Mouse (Mus musculus) C2C12 (cell line): ENCODE measurements around the gene Spg20.

ENCODE experiments used
- CEBPB ChIP-seq: IDR thresholded peaks from one replicate; pipeline ENCODE4 v1.6.1; 2011; ENCODE audit warnings: low read depth, mild to moderate bottlenecking, control low read depth, moderate library complexity
- CTCF ChIP-seq: IDR thresholded peaks from one replicate; pipeline ENCODE4 v1.5.1; 2011; ENCODE audit not compliant: control insufficient read depth, insufficient read depth, insufficient read length
- FOSL1 ChIP-seq: IDR thresholded peaks from one replicate; pipeline ENCODE4 v1.8.0; 2011; ENCODE audit warnings: mild to moderate bottlenecking, low read length; ENCODE audit not compliant: poor library complexity, insufficient read depth, severe bottlenecking
- MAX ChIP-seq: IDR thresholded peaks from one replicate; pipeline ENCODE4 v1.6.1; 2011; ENCODE audit warnings: mild to moderate bottlenecking, control low read depth
- MYOD1 ChIP-seq: IDR thresholded peaks from one replicate; pipeline ENCODE4 v1.6.1; 2011; ENCODE audit warnings: low read depth; ENCODE audit not compliant: control insufficient read depth, insufficient read length
- MYOG ChIP-seq: IDR thresholded peaks from one replicate; pipeline ENCODE4 v1.6.1; 2011; ENCODE audit not compliant: control insufficient read depth, insufficient read length; ENCODE audit errors: extremely low read depth
- USF1 ChIP-seq: IDR thresholded peaks from one replicate; pipeline ENCODE4 v1.6.1; 2011; ENCODE audit warnings: low read depth, mild to moderate bottlenecking, control low read depth, moderate library complexity

GRCm38 (mm10) chr3:55112710-55113415, 955 bp downstream of the Spg20 start:
- TF ChIP-seq CTCF = no peak
- TF ChIP-seq USF1 = peak; percentile 98
- peak; percentile 91 for TF ChIP-seq MAX
- TF ChIP-seq MYOD1 = no peak
- TF ChIP-seq MYOG = no peak
- TF ChIP-seq FOSL1 = no peak
- TF ChIP-seq CEBPB = no peak
